Mouse (Mus musculus) erythroblast, embryonic 14.5 days (primary cell): ENCODE results near the gene Zic5.

Experiments used
- GATA1 ChIP-seq: IDR thresholded peaks from 2 replicates; pipeline ENCODE4 v1.6.1; 2012; ENCODE audit warnings: low read length, inconsistent platforms, mixed read lengths
- TAL1 ChIP-seq: IDR thresholded peaks from 3 replicates; pipeline ENCODE4 v1.6.1; 2012; ENCODE audit warnings: low read length, inconsistent platforms, mixed read lengths

GRCm38 (mm10) chr14:122475557-122476040 lies 10.1 kb upstream of the Zic5 start:
- TF ChIP-seq TAL1 = no peak
- no peak for TF ChIP-seq GATA1
